ENCODE assay signal across 16 mouse cellular contexts in genomic region chr6:99546416-99546815, GRCm38 (mm10).
"Had no signal": no experiment of that assay in that cellular context is flagged by ENCODE, and none has a peak within 500 bp of the region (broad histone marks: within the 10 kb centered on the region; RNA-seq: fewer than 3 reads in every experiment).

No protein-coding gene starts in this region.

- H3K4me3 ChIP-seq: neural tube, embryonic 13.5 days; neural tube, embryonic 15.5 days; stomach, embryonic 15.5 days had no signal

- H3K4me1 ChIP-seq: neural tube, embryonic 13.5 days; neural tube, embryonic 15.5 days; stomach, embryonic 15.5 days had no signal

- H3K9ac ChIP-seq: neural tube, embryonic 13.5 days; neural tube, embryonic 15.5 days; stomach, embryonic 15.5 days had no signal

- H3K4me2 ChIP-seq: neural tube, embryonic 13.5 days; neural tube, embryonic 15.5 days; stomach, embryonic 15.5 days had no signal

- DNase-seq: retina, postnatal 1 day; right cerebral cortex, adult 18-20 months; right cerebral cortex, postnatal 14 days; right cerebral cortex, postnatal 25 days; right cerebral cortex, postnatal 4 days; spleen, adult 18-20 months; thymus, adult 18-20 months; thymus, adult 2 months; thymus, postnatal 14 days; thymus, postnatal 25 days; thymus, postnatal 36 days; thymus, postnatal 4 days had no signal

- H3K9me3 ChIP-seq: neural tube, embryonic 15.5 days; stomach, embryonic 15.5 days had no signal

- H3K36me3 ChIP-seq: neural tube, embryonic 13.5 days; neural tube, embryonic 15.5 days; stomach, embryonic 15.5 days had no signal

- H3K27me3 ChIP-seq: neural tube, embryonic 13.5 days; neural tube, embryonic 15.5 days; stomach, embryonic 15.5 days had no signal

- H3K27ac ChIP-seq: neural tube, embryonic 13.5 days; neural tube, embryonic 15.5 days; stomach, embryonic 15.5 days; stomach, postnatal 0 days had no signal
